Mouse (Mus musculus): Measurements from ENCODE around the gene Hist1h4j. TPM values are rescaled to one million over a fixed set of nuclear protein-coding genes. Genes with fewer than 3 reads are reported as not detected.
A peak's percentile ranks its signal among the peaks of the same experiment; 100 is the strongest.
"Not testable (repeated sequence)": the region's sequence is repeated elsewhere in the genome, so short reads cannot be mapped to it uniquely, and the experiment has no call there.

Hist1h4j gene
- polyA plus RNA-seq, 1 experiment: 0.75 TPM

- H3K4me3 ChIP-seq (ENCODE audit: insufficient read depth, low read depth, low read length): peak overlapping the region; percentile 57
Observed at GRCm38 (mm10) chr13:21734010-21734905, 606 bp upstream of the Hist1h4j start.

GRCm38 (mm10) chr13:21745006-21745405 lies 10.1 kb downstream of the Hist1h4j start:
- WGBS: 87% methylated on average over 1 of the region's 1 CpGs
- no peaks in the 10 kb centered on the region for H3K36me3 ChIP-seq (ENCODE audit: control insufficient read depth, insufficient read depth, low read length)
- H3K27me3 ChIP-seq (replicated peaks; ENCODE audit: control insufficient read depth, insufficient read depth, low read length): no peaks in the 10 kb centered on the region
- no peak for TF ChIP-seq POLR2A (IDR thresholded peaks at IDR 0.05; ENCODE audit: low read depth, low read length)
- H3K4me1 ChIP-seq (ENCODE audit: control insufficient read depth, insufficient read depth, low read length): no peaks in the 10 kb centered on the region
- H3K27ac ChIP-seq (ENCODE audit: insufficient read depth, low read depth, low read length): no peak overlapping the region
- DNase-seq: no peak
- no peak overlapping the region for H3K4me3 ChIP-seq (ENCODE audit: insufficient read depth, low read depth, low read length)

More at GRCm38 (mm10) chr13:21734010-21734905, 606 bp upstream of the Hist1h4j start:
- Histone ChIP-seq H3K27me3 (replicated peaks; ENCODE audit: control insufficient read depth, insufficient read depth, low read length) (no peaks in the 10 kb centered on the region), H3K36me3 (ENCODE audit: control insufficient read depth, insufficient read depth, low read length) (no peaks in the 10 kb centered on the region), H3K4me1 (ENCODE audit: control insufficient read depth, insufficient read depth, low read length) (no peaks in the 10 kb centered on the region), H3K27ac (ENCODE audit: insufficient read depth, low read depth, low read length) (no peak overlapping the region)
- TF ChIP-seq POLR2A (IDR thresholded peaks at IDR 0.05; ENCODE audit: low read depth, low read length) (no peak), CTCF (conservative IDR thresholded peaks at IDR 0.05; ENCODE audit: insufficient read depth, insufficient read length, low read depth, low read length) (peak; percentile 89)
- 1% methylated on average over 21 of the region's 21 CpGs for WGBS
- DNase-seq: peak; percentile 89

DNA sequence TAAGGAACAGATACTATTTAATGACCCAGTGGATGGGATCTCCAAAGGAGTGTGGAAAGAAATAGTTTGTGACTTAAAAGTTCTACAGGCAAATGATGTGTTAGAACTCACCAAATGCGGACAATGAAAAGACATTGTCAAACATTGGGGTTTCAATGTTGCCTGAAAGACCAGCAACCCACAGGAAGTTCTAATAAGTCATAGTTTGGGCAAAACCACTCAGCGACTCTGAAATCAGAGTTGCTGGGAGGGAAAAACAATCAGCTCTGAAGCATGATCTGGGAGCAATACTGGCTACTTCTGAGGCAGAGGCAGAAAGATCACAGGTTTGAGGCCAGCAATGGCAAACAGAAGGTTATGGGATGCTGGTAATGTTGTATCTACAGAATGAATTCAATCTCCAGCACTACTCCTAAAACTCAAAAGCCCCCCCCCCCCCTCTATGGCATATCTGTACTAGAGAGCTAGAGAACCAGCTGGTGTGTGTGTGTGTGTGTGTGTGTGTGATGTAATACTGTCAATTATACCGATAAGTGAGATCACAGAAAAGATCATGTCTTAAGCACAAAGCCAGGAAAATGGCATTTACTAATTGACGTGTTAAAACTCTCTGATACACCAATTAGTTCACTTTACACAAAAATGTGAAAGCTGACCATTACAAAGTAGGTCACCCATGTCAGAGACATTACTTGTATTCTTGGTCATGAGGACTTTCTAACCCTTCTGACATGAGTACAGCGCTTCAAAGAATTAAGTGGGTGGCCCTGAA lies 14.7 kb downstream of the Hist1h4j start:
- Histone ChIP-seq H3K4me1 (ENCODE audit: control insufficient read depth, insufficient read depth, low read length) (no peaks in the 10 kb centered on the region), H3K27ac (ENCODE audit: insufficient read depth, low read depth, low read length) (no peak overlapping the region), H3K4me3 (ENCODE audit: insufficient read depth, low read depth, low read length) (peak overlapping the region; percentile 45), H3K27me3 (replicated peaks; ENCODE audit: control insufficient read depth, insufficient read depth, low read length) (0 out of 2 replicates have a peak, but pooled peaks cover 1% of the 10 kb centered on the region), H3K36me3 (ENCODE audit: control insufficient read depth, insufficient read depth, low read length) (no peaks in the 10 kb centered on the region)
- WGBS: 26% methylated on average over 5 of the region's 5 CpGs
- TF ChIP-seq POLR2A (IDR thresholded peaks at IDR 0.05; ENCODE audit: low read depth, low read length) (no peak), CTCF (conservative IDR thresholded peaks at IDR 0.05; ENCODE audit: insufficient read depth, insufficient read length, low read depth, low read length) (no peak)
- DNase-seq: no peak

- H3K4me1 ChIP-seq (ENCODE audit: control insufficient read depth, insufficient read depth, low read length); H3K27me3 ChIP-seq (replicated peaks; ENCODE audit: control insufficient read depth, insufficient read depth, low read length); H3K36me3 ChIP-seq (ENCODE audit: control insufficient read depth, insufficient read depth, low read length); H3K27ac ChIP-seq (ENCODE audit: insufficient read depth, low read depth, low read length): not testable (repeated sequence)
- peak within 1 kb of the TSS; percentile 45 for H3K4me3 ChIP-seq (ENCODE audit: insufficient read depth, low read depth, low read length)
- peak; percentile 83 for DNase-seq
- TF ChIP-seq POLR2A (IDR thresholded peaks at IDR 0.05; ENCODE audit: low read depth, low read length): peak; percentile 52
- 1% methylated on average over 50 of the region's 56 CpGs for WGBS
Observed at GRCm38 (mm10) chr13:21750159-21751017, 15.5 kb downstream of the Hist1h4j start, which contains the start of gene Hist1h4k. Hist1h4k (minus strand) TSS chr13:21750505.

- no peak for DNase-seq
- TF ChIP-seq CTCF (conservative IDR thresholded peaks at IDR 0.05; ENCODE audit: insufficient read depth, insufficient read length, low read depth, low read length) (no peak), POLR2A (IDR thresholded peaks at IDR 0.05; ENCODE audit: low read depth, low read length) (no peak)
- Histone ChIP-seq H3K27ac (ENCODE audit: insufficient read depth, low read depth, low read length) (no peak overlapping the region), H3K36me3 (ENCODE audit: control insufficient read depth, insufficient read depth, low read length) (no peaks in the 10 kb centered on the region), H3K27me3 (replicated peaks; ENCODE audit: control insufficient read depth, insufficient read depth, low read length) (0 out of 2 replicates have a peak, but pooled peaks cover 1% of the 10 kb centered on the region), H3K4me1 (ENCODE audit: control insufficient read depth, insufficient read depth, low read length) (no peaks in the 10 kb centered on the region), H3K4me3 (ENCODE audit: insufficient read depth, low read depth, low read length) (no peak overlapping the region)
Observed at GRCm38 (mm10) chr13:21751417-21751816, 16.6 kb downstream of the Hist1h4j start.

- no peak overlapping the region for H3K4me3 ChIP-seq (ENCODE audit: insufficient read depth, low read depth, low read length)
- no peaks in the 10 kb centered on the region for H3K36me3 ChIP-seq (ENCODE audit: control insufficient read depth, insufficient read depth, low read length)
- no peak for DNase-seq
- H3K4me1 ChIP-seq (ENCODE audit: control insufficient read depth, insufficient read depth, low read length): no peaks in the 10 kb centered on the region
- H3K27me3 ChIP-seq (replicated peaks; ENCODE audit: control insufficient read depth, insufficient read depth, low read length): 0 out of 2 replicates have a peak, but pooled peaks cover 1% of the 10 kb centered on the region
- 89% methylated on average over 3 of the region's 3 CpGs for WGBS
- no peak overlapping the region for H3K27ac ChIP-seq (ENCODE audit: insufficient read depth, low read depth, low read length)
- TF ChIP-seq POLR2A (IDR thresholded peaks at IDR 0.05; ENCODE audit: low read depth, low read length): no peak
- no peak for TF ChIP-seq CTCF (conservative IDR thresholded peaks at IDR 0.05; ENCODE audit: insufficient read depth, insufficient read length, low read depth, low read length)
Observed at GRCm38 (mm10) chr13:21751827-21752226, 17.0 kb downstream of the Hist1h4j start.

Data from kidney, adult 2 months (tissue).